Mouse (Mus musculus) neural tube, embryonic 15.5 days (tissue): Measurements from ENCODE around the gene Slc5a4a. TPM values are rescaled to one million over a fixed set of nuclear protein-coding genes. Genes with fewer than 3 reads are reported as not detected.

Experiments used
- ATAC-seq: fragments of 200-750 bp; cut with Nextera tagmentation; 2 replicates; pipeline ENCODE4 v1.8.0; 2017; ENCODE audit warnings: mild to moderate bottlenecking, moderate TSS enrichment, moderate library complexity; ENCODE audit not compliant: low FRiP score
- H3K27ac ChIP-seq: fragments of 300-500 bp; sonication (generic); replicated peaks from 2 replicates; pipeline ENCODE4 v1.5.1; 2015; ENCODE audit warnings: mild to moderate bottlenecking, inconsistent platforms
- H3K27me3 ChIP-seq: fragments of 300-500 bp; sonication (generic); replicated peaks from 2 replicates; pipeline ENCODE4 v1.6.1; 2015; ENCODE audit warnings: inconsistent platforms
- H3K36me3 ChIP-seq: fragments of 300-500 bp; sonication (generic); 2 replicates; pipeline ENCODE4 v1.6.1; 2015; ENCODE audit warnings: inconsistent platforms
- H3K4me1 ChIP-seq: fragments of 300-500 bp; sonication (generic); 2 replicates; pipeline ENCODE4 v1.6.1; 2015; ENCODE audit warnings: inconsistent platforms
- H3K4me2 ChIP-seq: fragments of 300-500 bp; sonication (generic); 2 replicates; pipeline ENCODE4 v1.6.1; 2015; ENCODE audit warnings: inconsistent platforms, mild to moderate bottlenecking, moderate library complexity
- H3K4me3 ChIP-seq: fragments of 300-500 bp; sonication (generic); replicated peaks from 2 replicates; pipeline ENCODE4 v1.5.1; 2015; ENCODE audit warnings: mild to moderate bottlenecking, inconsistent platforms
- H3K9ac ChIP-seq: fragments of 300-500 bp; sonication (generic); replicated peaks from 2 replicates; pipeline ENCODE4 v1.6.1; 2015; ENCODE audit warnings: mild to moderate bottlenecking, inconsistent platforms
- H3K9me3 ChIP-seq: fragments of 300-500 bp; sonication (generic); replicated peaks from 2 replicates; pipeline ENCODE4 v1.6.1; 2016; ENCODE audit warnings: inconsistent platforms
- WGBS: fragments of 180-500 bp; shearing (Covaris S2); methylation state at CpG from one replicate; pipeline ENCODE4 v1.1.7; 2015; ENCODE audit warnings: mixed read lengths; 5-methylcytosine and 5-hydroxymethylcytosine counted together
- microRNA counts: library from miRNA; unstranded; fragments of <30 nt; microRNA quantifications from one replicate; lab custom pipeline; 2016
- microRNA-seq: library from miRNA; unstranded; fragments of <30 nt; microRNA quantifications from one replicate; pipeline ENCODE4, GENCODE M21; 2017
- polyA plus RNA-seq: library from polyadenylated mRNA; unstranded; fragments of >200 nt; fragmentation: Nextera tagmentation; extraction: Ambion mirVana; gene quantifications from 2 replicates; pipeline ENCODE4 v1.2.1, GENCODE M21; 2015

The Slc5a4a gene
- polyA plus RNA-seq, 1 experiment from 2014 or later: 0.22 TPM

- Histone ChIP-seq H3K4me3 (no peak overlapping the region), H3K36me3 (peaks cover 97% of the 10 kb centered on the region), H3K27ac (no peak overlapping the region), H3K9ac (no peak overlapping the region), H3K9me3 (0 out of 2 replicates have a peak, but pooled peaks cover 3% of the 10 kb centered on the region), H3K4me1 (no peaks in the 10 kb centered on the region), H3K27me3 (no peaks in the 10 kb centered on the region), H3K4me2 (no peak overlapping the region)
- WGBS: 89% methylated on average over 9 of the region's 9 CpGs
- no peak for ATAC-seq
Measured at GRCm38 (mm10) chr10:76218240-76218639, 71.0 kb downstream of the Slc5a4a start.

GRCm38 (mm10) chr10:76225944-76226343, 78.7 kb downstream of the Slc5a4a start:
- ATAC-seq: no peak
- no peak overlapping the region for H3K4me3 ChIP-seq
- H3K9ac ChIP-seq: no peak overlapping the region
- no peak overlapping the region for H3K27ac ChIP-seq
- no peaks in the 10 kb centered on the region for H3K27me3 ChIP-seq
- no peak overlapping the region for H3K4me2 ChIP-seq
- WGBS: 94% methylated on average over 11 of the region's 11 CpGs
- H3K36me3 ChIP-seq: peaks cover 60% of the 10 kb centered on the region
- no peaks in the 10 kb centered on the region for H3K4me1 ChIP-seq
- no peaks in the 10 kb centered on the region for H3K9me3 ChIP-seq

- WGBS: 74% methylated on average over 1 of the region's 1 CpGs
- no peaks in the 10 kb centered on the region for H3K9me3 ChIP-seq
- H3K36me3 ChIP-seq: peaks cover 23% of the 10 kb centered on the region
- H3K4me1 ChIP-seq: peaks cover 7% of the 10 kb centered on the region; the same call in 1 of the 2 replicates
- H3K27ac ChIP-seq: no peak overlapping the region
- H3K27me3 ChIP-seq: no peaks in the 10 kb centered on the region
- H3K9ac ChIP-seq: no peak overlapping the region
- no peak overlapping the region for H3K4me3 ChIP-seq
- no peak for ATAC-seq
- H3K4me2 ChIP-seq: no peak overlapping the region
Measured at GRCm38 (mm10) chr10:76229627-76230026, 82.4 kb downstream of the Slc5a4a start.

GRCm38 (mm10) chr10:76237341-76238225, 90.3 kb downstream of the Slc5a4a start, which contains the start of gene Prmt2:
Gene Prmt2 (minus strand): TSS chr10:76237865.
- Histone ChIP-seq H3K9ac (peak within 1 kb of the TSS; percentile 86), H3K4me2 (peak within 1 kb of the TSS; percentile 70), H3K4me3 (peak within 1 kb of the TSS; percentile 86), H3K36me3 (no peaks in the 10 kb centered on the region), H3K9me3 (no peaks in the 10 kb centered on the region), H3K27me3 (no peaks in the 10 kb centered on the region), H3K4me1 (peaks cover 26% of the 10 kb centered on the region), H3K27ac (peak within 1 kb of the TSS; percentile 95)
- ATAC-seq: peak; percentile 98
- under 1% methylated on average over 47 of the region's 47 CpGs for WGBS

MicroRNAs within 50 kb of the gene (microRNA counts, 519-probe panel; counts per million panel counts)
- 2,083 counts per million, percentile 45 among the panel's probes with 10 or more counts for microRNA mmu-miR-678 (lab: Ali Mortazavi, UCI)

Small RNA genes within 50 kb of the gene (microRNA-seq; reads per million reads assigned to microRNA genes)
- not detected for gene Mir678

Other genes with a start within 250 kb of the Slc5a4a start
- 229 and 243 TPM in 2 replicates for gene Smarcb1, start 225.8 kb upstream of the Slc5a4a start, polyA plus RNA-seq
- gene Chchd10, start 214.3 kb upstream of the Slc5a4a start, polyA plus RNA-seq: 166 and 190 TPM in 2 replicates
- 18.6 and 25.4 TPM in 2 replicates for gene Mmp11, start 211.0 kb upstream of the Slc5a4a start, polyA plus RNA-seq
- 2.3 TPM in 2 replicates for gene Gm867, start 206.8 kb upstream of the Slc5a4a start, polyA plus RNA-seq
- 1.0 and 1.4 TPM in 2 replicates for gene Vpreb3, start 204.4 kb upstream of the Slc5a4a start, polyA plus RNA-seq
- 0.08 TPM in 1 of 2 replicates, not detected in the other for gene Gm5134, start 192.9 kb upstream of the Slc5a4a start, polyA plus RNA-seq
- 10.3 and 15.3 TPM in 2 replicates for gene Zfp280b, start 114.8 kb upstream of the Slc5a4a start, polyA plus RNA-seq
- gene Slc5a4b, start 36.5 kb upstream of the Slc5a4a start, polyA plus RNA-seq: not detected in 2 replicates
- 262 and 302 TPM in 2 replicates for gene Prmt2, start 90.4 kb downstream of the Slc5a4a start, polyA plus RNA-seq
- 5.4 and 7.4 TPM in 2 replicates for gene S100b, start 106.4 kb downstream of the Slc5a4a start, polyA plus RNA-seq
- gene Dip2a, start 197.8 kb downstream of the Slc5a4a start, polyA plus RNA-seq: 16.8 and 19.7 TPM in 2 replicates